Mouse (Mus musculus) kidney, embryonic 15.5 days (tissue): ENCODE data around the gene Cyyr1. TPM values are rescaled to one million over a fixed set of nuclear protein-coding genes. Genes with fewer than 3 reads are reported as not detected.

Source experiments
- ATAC-seq: fragments of 200-750 bp; cut with Nextera tagmentation; replicated peaks from 2 replicates; pipeline ENCODE4 v1.8.0; 2017; ENCODE audit warnings: moderate TSS enrichment; ENCODE audit not compliant: low FRiP score
- H3K27ac ChIP-seq: fragments of 300-500 bp; sonication (generic); 2 replicates; pipeline ENCODE4 v1.5.1; 2015; ENCODE audit warnings: mild to moderate bottlenecking, inconsistent platforms
- H3K27me3 ChIP-seq: fragments of 300-500 bp; sonication (generic); 2 replicates; pipeline ENCODE4 v1.6.1; 2015; ENCODE audit warnings: inconsistent platforms
- H3K36me3 ChIP-seq: fragments of 300-500 bp; sonication (generic); 2 replicates; pipeline ENCODE4 v1.6.1; 2015; ENCODE audit warnings: inconsistent platforms
- H3K4me1 ChIP-seq: fragments of 300-500 bp; sonication (generic); 2 replicates; pipeline ENCODE4 v1.6.1; 2015; ENCODE audit warnings: inconsistent platforms
- H3K4me2 ChIP-seq: fragments of 300-500 bp; sonication (generic); 2 replicates; pipeline ENCODE4 v1.6.1; 2015; ENCODE audit warnings: moderate library complexity, mild to moderate bottlenecking, inconsistent platforms
- H3K4me3 ChIP-seq: fragments of 300-500 bp; sonication (generic); replicated peaks from 2 replicates; pipeline ENCODE4 v1.5.1; 2015; ENCODE audit warnings: mild to moderate bottlenecking, inconsistent platforms
- H3K9ac ChIP-seq: fragments of 300-500 bp; sonication (generic); 2 replicates; pipeline ENCODE4 v1.6.1; 2015; ENCODE audit warnings: mild to moderate bottlenecking, inconsistent platforms
- H3K9me3 ChIP-seq: fragments of 300-500 bp; sonication (generic); replicated peaks from 2 replicates; pipeline ENCODE4 v1.6.1; 2016; ENCODE audit warnings: inconsistent platforms
- WGBS: fragments of 180-500 bp; shearing (Covaris S2); methylation state at CpG from one replicate; pipeline ENCODE4 v1.1.7; 2015; ENCODE audit warnings: mixed read lengths; 5-methylcytosine and 5-hydroxymethylcytosine counted together
- polyA plus RNA-seq: library from polyadenylated mRNA; unstranded; fragments of >200 nt; fragmentation: Nextera tagmentation; extraction: Ambion mirVana; gene quantifications from 2 replicates; pipeline ENCODE4 v1.2.1, GENCODE M21; 2015

Cyyr1 gene
- polyA plus RNA-seq, 1 experiment from 2014 or later = 6.4 TPM

GRCm38 (mm10) chr16:85446306-85446705 lies 106.9 kb downstream of the Cyyr1 start:
- Histone ChIP-seq H3K4me3 (no peak overlapping the region), H3K4me1 (peaks cover 5% of the 10 kb centered on the region; the same call in 1 of the 2 replicates)
- WGBS = 36% methylated on average over 1 of the region's 1 CpGs

GRCm38 (mm10) chr16:85445801-85446200 lies 107.4 kb downstream of the Cyyr1 start:
- peaks cover 5% of the 10 kb centered on the region; the same call in 1 of the 2 replicates for H3K4me1 ChIP-seq
- H3K9ac ChIP-seq = no peak overlapping the region
- no peak overlapping the region for H3K4me2 ChIP-seq
- no peak overlapping the region for H3K27ac ChIP-seq
- no peak overlapping the region for H3K4me3 ChIP-seq
- H3K9me3 ChIP-seq = no peaks in the 10 kb centered on the region
- no peaks in the 10 kb centered on the region for H3K36me3 ChIP-seq
- ATAC-seq = no peak
- WGBS = 71% methylated on average over 3 of the region's 3 CpGs
- no peaks in the 10 kb centered on the region for H3K27me3 ChIP-seq

More at GRCm38 (mm10) chr16:85446306-85446705, 106.9 kb downstream of the Cyyr1 start:
- Histone ChIP-seq H3K9me3 (no peaks in the 10 kb centered on the region), H3K36me3 (no peaks in the 10 kb centered on the region), H3K9ac (no peak overlapping the region), H3K27ac (no peak overlapping the region), H3K27me3 (no peaks in the 10 kb centered on the region), H3K4me2 (no peak overlapping the region)
- ATAC-seq = peak; percentile 77; the same call in 1 of the 2 replicates

- Histone ChIP-seq H3K4me3 (no peak overlapping the region), H3K9ac (no peak overlapping the region), H3K36me3 (no peaks in the 10 kb centered on the region), H3K4me1 (no peaks in the 10 kb centered on the region), H3K27ac (no peak overlapping the region), H3K4me2 (no peak overlapping the region), H3K27me3 (no peaks in the 10 kb centered on the region), H3K9me3 (no peaks in the 10 kb centered on the region)
- WGBS = 62% methylated on average over 2 of the region's 2 CpGs
- ATAC-seq = no peak
These were observed 117.8 kb downstream of the Cyyr1 start for GRCm38 (mm10) chr16:85435427-85435826.

- no peaks in the 10 kb centered on the region for H3K9me3 ChIP-seq
- H3K27ac ChIP-seq = no peak overlapping the region
- no peak overlapping the region for H3K9ac ChIP-seq
- H3K4me3 ChIP-seq = no peak overlapping the region
- ATAC-seq = no peak
- no peaks in the 10 kb centered on the region for H3K27me3 ChIP-seq
- no peaks in the 10 kb centered on the region for H3K36me3 ChIP-seq
- no peak overlapping the region for H3K4me2 ChIP-seq
- no peaks in the 10 kb centered on the region for H3K4me1 ChIP-seq
- WGBS = 55% methylated on average over 3 of the region's 3 CpGs
These were observed 124.0 kb downstream of the Cyyr1 start for GRCm38 (mm10) chr16:85429173-85429572.

- WGBS = 77% methylated on average over 2 of the region's 2 CpGs
- no peak overlapping the region for H3K4me2 ChIP-seq
- H3K27ac ChIP-seq = no peak overlapping the region
- no peaks in the 10 kb centered on the region for H3K9me3 ChIP-seq
- no peaks in the 10 kb centered on the region for H3K4me1 ChIP-seq
- H3K4me3 ChIP-seq = no peak overlapping the region
- no peak for ATAC-seq
- H3K36me3 ChIP-seq = no peaks in the 10 kb centered on the region
- H3K9ac ChIP-seq = no peak overlapping the region
- H3K27me3 ChIP-seq = no peaks in the 10 kb centered on the region
These were observed 130.3 kb downstream of the Cyyr1 start for GRCm38 (mm10) chr16:85422889-85423288.

GRCm38 (mm10) chr16:85415415-85415814 lies 137.8 kb downstream of the Cyyr1 start:
- WGBS = 87% methylated on average over 3 of the region's 3 CpGs
- no peak overlapping the region for H3K27ac ChIP-seq
- H3K4me1 ChIP-seq = no peaks in the 10 kb centered on the region
- H3K9ac ChIP-seq = no peak overlapping the region
- no peaks in the 10 kb centered on the region for H3K36me3 ChIP-seq
- no peak overlapping the region for H3K4me2 ChIP-seq
- ATAC-seq = no peak
- H3K9me3 ChIP-seq = no peaks in the 10 kb centered on the region
- H3K27me3 ChIP-seq = no peaks in the 10 kb centered on the region
- no peak overlapping the region for H3K4me3 ChIP-seq

GRCm38 (mm10) chr16:85393430-85393948 lies 159.7 kb downstream of the Cyyr1 start:
- no peaks in the 10 kb centered on the region for H3K4me1 ChIP-seq
- H3K4me2 ChIP-seq = no peak overlapping the region
- H3K36me3 ChIP-seq = no peaks in the 10 kb centered on the region
- no peaks in the 10 kb centered on the region for H3K27me3 ChIP-seq
- ATAC-seq = no peak
- H3K27ac ChIP-seq = no peak overlapping the region
- WGBS = 26% methylated on average over 4 of the region's 4 CpGs
- H3K9me3 ChIP-seq = no peaks in the 10 kb centered on the region
- H3K9ac ChIP-seq = no peak overlapping the region
- no peak overlapping the region for H3K4me3 ChIP-seq

GRCm38 (mm10) chr16:85386801-85387200 lies 166.4 kb downstream of the Cyyr1 start:
- 44% methylated on average over 5 of the region's 5 CpGs for WGBS
- H3K36me3 ChIP-seq = no peaks in the 10 kb centered on the region
- H3K9me3 ChIP-seq = no peaks in the 10 kb centered on the region
- H3K4me1 ChIP-seq = no peaks in the 10 kb centered on the region
- no peak for ATAC-seq
- H3K4me2 ChIP-seq = no peak overlapping the region
- H3K9ac ChIP-seq = no peak overlapping the region
- no peak overlapping the region for H3K27ac ChIP-seq
- no peak overlapping the region for H3K4me3 ChIP-seq
- no peaks in the 10 kb centered on the region for H3K27me3 ChIP-seq

Other genes with a start within 250 kb of the Cyyr1 start
- 88.9 and 95.8 TPM in 2 replicates for gene Adamts1, start 249.7 kb upstream of the Cyyr1 start, polyA plus RNA-seq